Mouse (Mus musculus): ENCODE measurements around the gene Trpm3.
A peak's percentile ranks its signal among the peaks of the same experiment; 100 is the strongest.

The Trpm3 gene

GRCm38 (mm10) chr19:22138590-22139421 lies at the start of gene Trpm3:
Trpm3 (plus strand) TSS chr19:22139046.
- DNase-seq (ENCODE audit: low spot score in 2 of 2) = peak in 1 of 2 experiments; percentile 2

GRCm38 (mm10) chr19:22100582-22100981 lies 38.3 kb upstream of the Trpm3 start:
- DNase-seq (ENCODE audit: low spot score in 2 of 2) = no peak

- DNase-seq (ENCODE audit: low spot score in 2 of 2) = no peak
Measured at GRCm38 (mm10) chr19:22103865-22104264, 35.0 kb upstream of the Trpm3 start.

- no peak for DNase-seq (ENCODE audit: low spot score in 2 of 2)
Measured at GRCm38 (mm10) chr19:22104848-22105484, 33.9 kb upstream of the Trpm3 start.

GRCm38 (mm10) chr19:22105648-22106047 lies 33.2 kb upstream of the Trpm3 start:
- no peak for DNase-seq (ENCODE audit: low spot score in 2 of 2)

GRCm38 (mm10) chr19:22108893-22109463 lies 29.9 kb upstream of the Trpm3 start:
- no peak for DNase-seq (ENCODE audit: low spot score in 2 of 2)

DNA sequence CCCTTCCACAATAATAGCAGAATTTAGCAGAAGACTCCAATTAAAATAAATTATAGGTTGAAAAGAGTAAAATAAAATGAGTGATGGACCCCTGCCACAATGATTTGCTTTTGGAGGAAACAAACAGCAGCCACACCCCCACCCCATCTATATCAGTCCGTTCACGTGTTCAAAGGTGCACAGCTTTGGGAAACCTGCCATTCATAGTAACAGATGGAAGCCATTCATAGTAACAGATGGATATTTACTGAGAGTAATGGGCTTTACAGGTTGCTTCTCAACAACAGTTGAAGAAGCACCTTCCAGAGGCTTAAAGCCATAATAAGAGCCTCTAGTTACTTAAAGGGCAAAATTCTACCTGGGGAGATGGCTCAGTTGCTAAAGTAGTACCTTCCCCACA lies 17.9 kb upstream of the Trpm3 start:
- no peak for DNase-seq (ENCODE audit: low spot score in 2 of 2)

DNA sequence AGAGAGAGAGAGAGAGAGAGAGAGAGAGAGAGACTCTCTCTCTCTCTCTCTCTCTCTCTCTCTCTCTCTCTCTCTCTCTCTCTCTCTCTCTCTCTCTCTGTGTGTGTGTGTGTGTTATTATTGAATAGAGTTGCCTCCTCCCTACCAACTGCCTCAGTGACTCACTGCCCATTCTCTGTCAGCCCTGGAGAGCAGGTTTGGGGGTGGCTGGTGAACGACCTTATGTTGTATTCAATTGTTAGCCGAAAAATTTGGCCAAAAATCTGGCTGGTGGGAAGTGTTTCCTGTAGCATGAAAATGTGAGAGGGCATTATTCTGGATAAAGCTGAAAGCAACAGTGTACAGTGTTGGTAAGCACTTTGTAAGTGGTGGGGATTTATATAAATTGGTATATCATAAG lies 17.2 kb upstream of the Trpm3 start:
- no peak for DNase-seq (ENCODE audit: low spot score in 2 of 2)

DNA sequence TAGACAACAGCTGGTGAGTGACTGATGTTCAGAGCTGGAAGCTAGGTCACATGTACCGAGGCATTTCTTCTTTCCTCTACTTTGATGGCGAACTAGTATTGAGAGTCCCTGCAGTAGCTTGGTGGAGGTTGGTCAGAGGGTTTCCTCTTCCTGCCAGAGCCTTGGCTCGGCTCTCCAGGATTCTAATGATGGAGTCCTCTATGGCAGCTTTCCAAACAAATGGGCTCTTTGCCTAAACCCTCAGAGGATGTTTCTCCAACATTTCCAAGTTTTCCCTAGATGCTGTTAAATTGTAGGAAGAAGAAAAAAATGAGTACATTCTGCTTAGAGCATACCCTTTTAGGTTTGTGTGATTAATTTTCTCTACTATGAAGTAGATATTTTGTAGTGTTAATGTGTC lies 6.2 kb upstream of the Trpm3 start:
- DNase-seq (ENCODE audit: low spot score in 2 of 2) = no peak

- DNase-seq (ENCODE audit: low spot score in 2 of 2) = no peak
Measured at GRCm38 (mm10) chr19:22178549-22178948, 39.7 kb downstream of the Trpm3 start.

- no peak for DNase-seq (ENCODE audit: low spot score in 2 of 2)
Measured at GRCm38 (mm10) chr19:22179017-22179416, 40.2 kb downstream of the Trpm3 start.

GRCm38 (mm10) chr19:22180136-22180535 lies 41.3 kb downstream of the Trpm3 start:
- DNase-seq (ENCODE audit: low spot score in 2 of 2) = no peak

- DNase-seq (ENCODE audit: low spot score in 2 of 2) = no peak
Measured at GRCm38 (mm10) chr19:22189716-22190115, 50.9 kb downstream of the Trpm3 start.

GRCm38 (mm10) chr19:22222520-22222919 lies 83.7 kb downstream of the Trpm3 start:
- no peak for DNase-seq (ENCODE audit: low spot score in 2 of 2)

DNA sequence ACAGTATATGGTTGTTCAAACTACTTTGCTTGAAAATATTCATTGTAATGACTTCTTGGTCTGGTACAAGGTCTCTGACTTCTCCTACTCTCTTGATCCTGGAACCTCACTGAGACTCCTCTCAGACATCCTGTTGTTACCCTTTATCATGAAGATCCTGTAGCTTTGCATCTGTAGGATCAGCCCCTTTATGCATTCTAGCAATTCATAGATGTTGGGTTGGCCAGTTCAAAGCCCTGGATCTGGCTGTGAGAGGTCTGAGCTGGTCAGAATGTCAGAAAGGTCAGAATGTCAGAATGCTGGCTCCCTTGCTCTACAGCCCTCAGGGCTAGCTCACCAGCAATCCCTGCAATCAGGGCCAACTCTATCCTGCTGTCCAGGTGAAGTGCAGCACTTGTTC lies 95.3 kb downstream of the Trpm3 start:
- DNase-seq (ENCODE audit: low spot score in 2 of 2) = no peak

DNA sequence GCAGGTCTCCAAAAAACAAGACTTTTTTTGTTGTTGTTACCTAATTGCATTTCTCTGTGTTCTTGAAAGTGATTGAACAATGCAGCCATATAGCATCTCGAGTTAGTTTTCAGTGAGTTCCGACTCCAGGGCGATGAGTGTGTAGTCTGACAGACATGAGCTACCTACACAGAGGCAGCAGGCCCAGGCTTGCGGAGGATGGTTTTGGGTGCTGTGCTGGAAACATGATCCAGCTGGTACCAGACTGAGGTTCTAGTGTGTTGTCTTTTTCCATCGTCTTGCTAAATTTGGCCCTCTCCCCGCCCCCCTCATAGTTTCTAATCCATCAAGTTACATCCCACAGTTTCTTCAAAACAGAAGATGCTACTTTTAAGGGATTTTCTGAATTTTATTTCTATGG lies 110.2 kb downstream of the Trpm3 start:
- DNase-seq (ENCODE audit: low spot score in 2 of 2) = no peak

DNA sequence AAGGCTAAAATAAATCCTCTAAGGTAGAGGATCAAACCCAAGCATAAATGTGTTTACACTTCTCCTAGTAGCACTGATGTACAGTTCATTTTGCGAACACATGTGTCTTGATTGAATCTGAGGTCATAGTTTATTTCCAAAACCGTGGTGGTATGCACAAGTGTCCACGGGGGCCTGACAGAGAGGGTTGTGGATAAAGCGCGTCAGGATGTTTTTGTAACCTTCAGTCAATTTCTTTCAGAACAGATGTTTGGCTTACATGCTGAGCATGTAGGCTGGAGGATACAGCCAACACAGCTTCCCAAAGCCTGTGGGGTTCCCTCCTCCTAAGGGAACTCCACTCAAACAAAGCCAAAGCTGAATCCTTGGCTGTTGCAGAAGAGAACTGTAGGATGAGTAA lies 134.1 kb downstream of the Trpm3 start:
- DNase-seq (ENCODE audit: low spot score in 2 of 2) = no peak

DNA sequence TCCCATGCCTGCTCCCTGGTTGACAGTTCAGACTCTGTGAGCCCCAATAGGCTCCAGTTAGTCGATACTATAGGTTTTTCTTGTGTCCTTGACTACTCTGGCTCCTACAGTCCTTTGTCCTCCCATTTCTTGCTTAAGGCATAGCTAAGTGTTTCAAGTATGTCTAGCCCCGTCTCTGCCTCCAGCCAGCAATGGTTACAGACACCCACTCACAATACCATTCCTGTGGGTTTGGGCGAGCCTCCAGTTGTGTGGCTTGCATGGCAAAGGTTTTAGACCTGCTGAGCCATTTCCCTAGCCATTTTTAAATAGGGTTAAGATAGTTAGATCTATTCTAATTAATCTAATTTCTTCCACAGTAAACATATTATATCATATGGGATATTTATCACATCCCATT lies 145.8 kb downstream of the Trpm3 start:
- no peak for DNase-seq (ENCODE audit: low spot score in 2 of 2)

GRCm38 (mm10) chr19:22292671-22293070 lies 153.8 kb downstream of the Trpm3 start:
- no peak for DNase-seq (ENCODE audit: low spot score in 2 of 2)

- no peak for DNase-seq (ENCODE audit: low spot score in 2 of 2)
Measured at GRCm38 (mm10) chr19:22300906-22301305, 162.1 kb downstream of the Trpm3 start.

GRCm38 (mm10) chr19:22303021-22303951 lies 164.4 kb downstream of the Trpm3 start:
- DNase-seq (ENCODE audit: low spot score in 2 of 2) = no peak

Measured in spleen, postnatal 14 days (tissue).